Mouse (Mus musculus) adrenal gland, postnatal 25 days (tissue): Measurements from ENCODE around the gene Trp53inp2. TPM values are rescaled to one million over a fixed set of nuclear protein-coding genes. Genes with fewer than 3 reads are reported as not detected.
A peak's percentile ranks its signal among the peaks of the same experiment; 100 is the strongest.

Experiments
- DNase-seq: peaks from one replicate; pipeline ENCODE4 v3.0.0; 2021; ENCODE audit warnings: mixed read lengths
- long read RNA-seq: library from polyadenylated mRNA; stranded (forward); transcript quantifications from one replicate; pipeline ENCODE4 v2.0.0, GENCODE M21; 2021
- total RNA-seq: library from RNA; stranded (reverse); gene quantifications from 2 replicates; pipeline ENCODE4 v1.2.3, GENCODE M21; 2021

Gene Trp53inp2
- total RNA-seq = 322 and 410 TPM in 2 replicates
- long read RNA-seq, partial matches to known transcripts = 1 of 108 reads
- long read RNA-seq, other reads (novel, unspliced or antisense) = 104 of 108 reads

DNA sequence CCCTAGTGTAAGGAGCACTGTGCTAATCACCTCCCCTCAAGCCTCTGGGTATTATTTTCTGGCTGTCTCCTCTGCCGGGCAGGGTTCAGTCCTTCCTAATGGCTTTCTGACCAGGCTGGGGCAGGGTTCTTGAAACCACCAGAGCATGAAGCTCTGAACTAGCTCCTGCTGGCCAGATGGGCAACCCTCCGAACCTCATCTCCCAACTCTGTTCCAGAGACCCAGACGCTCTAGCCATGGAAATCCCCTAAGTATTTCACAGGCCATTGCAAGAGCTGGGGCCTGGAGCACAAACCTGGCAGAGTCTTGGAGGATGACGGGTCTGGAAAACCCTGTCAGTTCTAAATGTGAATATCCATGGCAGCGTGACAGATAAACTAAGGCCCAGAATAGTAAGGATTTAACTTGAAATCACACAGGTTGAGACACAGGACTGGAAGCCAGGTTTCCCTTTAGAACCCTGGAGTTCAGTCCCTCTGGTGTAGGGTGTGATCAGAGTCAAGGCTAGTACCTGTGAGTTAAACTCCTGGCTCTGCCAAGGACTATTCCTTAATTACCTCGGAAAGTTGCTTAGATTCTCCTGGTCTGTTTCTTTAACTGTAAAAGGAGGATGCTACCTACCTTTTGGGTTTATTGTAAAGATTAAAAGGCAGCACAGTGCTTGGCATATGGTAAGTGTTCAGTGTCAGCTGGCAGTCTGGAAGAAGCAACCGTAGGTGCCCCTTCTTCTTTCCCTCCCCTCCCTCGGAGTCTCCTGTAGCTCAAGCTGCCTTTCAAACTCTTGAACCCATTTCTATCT, at the start of gene Trp53inp2:
TSS of gene Trp53inp2 (plus strand) at position 799 of the 799 bp plus-strand sequence.
- DNase-seq = no peak

DNA sequence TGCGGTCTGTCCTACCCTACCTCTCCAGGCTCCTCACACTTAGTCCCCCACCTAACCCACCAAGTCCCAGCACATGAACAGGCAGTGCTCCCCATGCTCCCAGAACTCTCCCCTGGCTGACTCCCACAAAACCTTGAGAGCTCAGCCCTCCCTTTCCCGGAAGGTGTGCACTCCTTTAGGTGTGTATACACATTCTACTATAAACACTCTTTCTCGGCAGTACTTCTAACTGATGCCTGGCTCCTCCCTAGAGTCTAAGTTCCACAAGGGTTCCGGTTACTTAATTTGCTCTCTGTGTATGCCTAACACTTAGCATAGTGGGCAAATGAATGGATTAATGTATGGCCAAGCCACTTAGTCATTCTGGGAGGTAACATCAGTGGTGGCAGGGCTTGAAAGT, 49.5 kb upstream of the Trp53inp2 start:
- DNase-seq = no peak

DNA sequence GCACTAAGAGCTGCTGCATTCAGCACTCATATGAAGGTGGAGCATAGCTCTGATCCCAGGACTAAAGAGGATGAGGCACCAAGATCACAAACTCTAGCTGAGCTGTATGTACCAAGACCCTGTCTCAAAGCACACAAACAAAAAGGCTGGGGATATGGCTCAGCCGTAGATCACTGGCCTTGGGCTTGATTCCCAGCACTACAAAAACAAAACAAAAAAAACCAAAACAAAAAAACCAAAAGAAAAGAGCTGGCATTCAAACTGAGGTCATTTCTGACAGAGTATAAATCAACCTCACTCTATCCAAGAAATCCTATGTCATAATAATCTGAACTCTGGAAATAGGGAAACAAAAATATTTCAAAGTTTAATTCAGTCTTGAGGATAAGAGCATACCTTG, 47.4 kb upstream of the Trp53inp2 start:
- no peak for DNase-seq

DNA sequence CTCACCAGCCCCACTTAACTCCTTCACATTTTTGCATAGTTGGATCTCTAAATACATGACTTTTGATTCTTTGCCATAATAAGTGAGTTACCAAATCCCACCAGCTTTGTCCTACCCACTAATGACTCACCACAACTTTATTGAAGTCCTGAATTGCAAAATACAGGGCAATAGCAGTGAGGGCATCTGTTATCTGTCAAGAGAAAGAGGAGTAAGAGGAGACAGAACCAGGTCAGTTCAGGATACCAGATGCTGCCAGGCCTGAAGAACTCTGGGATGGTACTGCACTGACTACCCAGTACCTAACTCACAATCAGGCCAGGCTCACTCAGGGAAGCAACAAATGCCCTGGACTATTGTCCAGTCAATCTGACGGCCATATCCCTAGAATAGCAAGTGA, 45.6 kb upstream of the Trp53inp2 start:
- DNase-seq = no peak

DNA sequence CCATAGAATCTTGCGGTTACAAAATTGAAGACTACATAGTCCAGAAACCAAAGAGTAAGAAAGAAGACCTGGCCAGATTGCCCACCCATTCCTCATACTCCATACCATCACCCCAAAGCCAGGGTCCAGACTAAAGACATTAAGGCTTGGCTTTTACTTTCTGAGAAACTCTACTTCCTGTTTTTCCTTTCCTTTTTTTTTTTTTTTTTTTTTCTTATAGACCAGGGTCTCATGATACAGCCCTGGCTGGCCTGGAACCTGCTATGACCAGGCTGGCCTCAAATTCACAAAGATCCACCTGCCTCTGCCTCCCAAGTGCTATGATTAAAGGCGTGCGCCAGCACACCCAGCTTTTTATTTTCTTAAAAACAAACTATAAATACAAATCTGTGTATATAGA, 44.6 kb upstream of the Trp53inp2 start:
- no peak for DNase-seq

- no peak for DNase-seq
These were observed 40.7 kb upstream of the Trp53inp2 start for GRCm38 (mm10) chr2:155340166-155340565.

DNA sequence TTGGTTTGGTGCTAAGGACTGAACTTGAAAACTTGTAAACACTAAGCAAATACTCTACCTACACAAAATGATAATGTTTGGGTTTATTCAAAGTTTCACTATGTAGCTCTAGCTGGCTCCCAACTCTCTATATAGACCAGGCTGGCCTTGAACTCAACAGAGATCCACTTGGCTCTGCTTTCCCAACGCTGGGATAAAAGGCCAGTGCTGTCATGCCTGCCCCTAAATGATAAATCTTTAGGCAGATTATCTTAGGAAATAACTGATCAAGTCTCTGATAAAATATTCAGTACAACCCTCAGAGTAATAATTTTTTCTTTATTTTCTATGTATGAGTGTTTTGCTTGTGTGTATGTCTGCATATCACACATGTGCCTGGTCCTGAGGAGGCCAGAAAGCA, 34.2 kb upstream of the Trp53inp2 start:
- no peak for DNase-seq

GRCm38 (mm10) chr2:155354402-155354801, 26.5 kb upstream of the Trp53inp2 start:
- no peak for DNase-seq

- DNase-seq = peak; percentile 89
These were observed 23.8 kb upstream of the Trp53inp2 start, which contains the start of gene Pigu for GRCm38 (mm10) chr2:155356971-155357591. Gene Pigu, minus strand, starts transcription at chr2:155357430.

DNA sequence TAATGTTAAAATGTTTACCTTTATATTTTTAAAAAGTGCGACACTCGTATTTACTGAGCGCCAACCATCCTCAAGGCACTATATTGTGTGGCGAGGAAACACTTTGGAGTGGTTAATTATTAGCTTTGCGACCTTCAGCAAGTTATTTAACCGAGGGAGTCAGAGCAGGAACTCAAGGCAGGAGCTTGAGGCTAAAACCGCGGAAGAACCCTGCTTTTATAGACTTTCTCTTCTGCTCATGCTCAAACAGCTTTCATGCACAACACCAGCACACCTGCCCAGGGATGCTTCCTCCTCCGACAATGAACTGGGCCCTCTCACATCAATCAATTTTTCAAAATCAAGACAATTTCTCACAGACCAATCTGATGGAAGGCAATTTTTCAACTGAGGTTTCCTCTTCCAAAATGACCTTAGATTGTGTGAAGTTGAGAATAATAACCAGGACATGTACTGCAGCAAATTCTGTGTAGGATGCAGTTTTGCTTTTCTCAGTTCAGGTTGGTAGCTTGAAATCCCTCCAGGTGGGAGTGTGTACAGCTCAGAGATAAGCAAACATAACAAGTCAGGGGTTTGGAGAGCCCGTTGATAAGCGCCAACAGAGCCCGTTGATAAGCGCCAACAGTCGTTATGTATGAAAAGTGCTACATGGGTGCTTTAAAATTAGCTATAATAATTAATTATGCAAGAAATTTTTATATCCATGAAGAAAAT, 23.0 kb upstream of the Trp53inp2 start:
- DNase-seq = no peak

DNA sequence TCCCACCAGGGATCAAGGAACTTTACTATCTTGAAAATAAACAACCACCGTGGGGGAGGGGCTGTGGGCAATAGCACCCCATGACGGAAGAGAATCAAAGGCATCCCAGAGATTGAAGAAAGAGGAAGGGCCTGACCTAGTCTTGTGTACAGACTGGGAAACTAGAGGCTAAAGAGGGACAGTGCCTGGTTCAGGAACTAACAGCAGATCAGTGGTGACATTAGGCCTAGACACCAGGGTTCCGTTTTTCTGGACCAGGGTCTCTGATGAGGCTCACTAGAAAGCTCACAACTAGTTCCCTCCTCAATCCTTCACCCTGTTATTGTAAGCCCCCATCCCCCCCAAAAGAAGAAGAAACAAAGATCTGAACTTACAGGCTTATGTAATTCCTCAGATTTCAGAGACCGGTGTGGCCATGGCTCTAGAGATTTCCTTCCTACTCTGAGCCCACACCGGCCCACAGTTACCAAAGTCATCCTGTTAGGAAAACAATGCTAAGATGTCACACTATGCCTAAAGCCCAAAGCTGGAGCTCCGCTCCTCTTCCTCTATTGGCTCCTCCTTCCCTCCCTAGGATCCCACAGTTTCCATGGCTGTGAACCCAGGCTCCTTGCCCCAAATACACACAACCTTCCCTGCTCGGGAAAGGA, 13.1 kb upstream of the Trp53inp2 start:
- DNase-seq = no peak

GRCm38 (mm10) chr2:155369333-155369883, 11.5 kb upstream of the Trp53inp2 start:
- DNase-seq = peak; percentile 50

DNA sequence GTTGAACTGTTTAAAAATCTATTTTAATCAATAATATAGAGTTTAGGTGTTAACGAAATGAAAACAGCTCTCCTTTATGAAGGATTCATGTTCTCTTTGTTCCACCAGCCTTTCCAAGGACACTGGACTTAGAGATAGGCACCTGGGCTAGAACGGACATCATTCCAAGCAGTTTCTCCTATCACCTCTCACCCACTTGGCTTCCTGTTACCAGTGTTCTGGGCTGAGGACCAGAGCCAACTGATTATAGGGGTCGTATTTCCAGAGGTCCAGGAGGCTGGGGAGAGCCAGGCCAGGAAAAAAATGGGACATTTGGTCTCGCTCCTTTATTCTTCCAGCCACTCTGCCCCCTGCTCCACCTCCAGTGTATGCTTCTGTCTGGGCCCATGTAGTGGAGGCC, 8.4 kb upstream of the Trp53inp2 start:
- no peak for DNase-seq

DNA sequence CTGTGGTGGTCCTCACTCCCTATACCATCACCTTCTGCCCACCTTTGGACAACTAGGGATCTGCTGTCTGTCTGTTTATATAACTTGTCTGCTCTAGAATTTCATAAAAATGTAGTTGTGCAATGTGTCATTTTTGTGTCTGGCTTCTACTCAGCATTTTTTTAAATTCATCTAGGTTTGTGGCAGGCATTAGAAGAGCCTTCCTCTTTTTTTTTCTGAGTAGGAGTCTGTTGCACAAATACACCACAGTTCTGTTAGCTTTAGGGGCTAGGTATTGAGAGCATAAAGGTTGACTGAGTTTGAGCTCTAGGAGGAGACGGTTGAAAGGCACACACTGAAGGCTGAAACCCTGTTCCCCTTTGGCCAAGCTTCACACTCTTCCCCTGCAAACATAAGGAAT, 7.6 kb upstream of the Trp53inp2 start:
- DNase-seq = no peak

DNA sequence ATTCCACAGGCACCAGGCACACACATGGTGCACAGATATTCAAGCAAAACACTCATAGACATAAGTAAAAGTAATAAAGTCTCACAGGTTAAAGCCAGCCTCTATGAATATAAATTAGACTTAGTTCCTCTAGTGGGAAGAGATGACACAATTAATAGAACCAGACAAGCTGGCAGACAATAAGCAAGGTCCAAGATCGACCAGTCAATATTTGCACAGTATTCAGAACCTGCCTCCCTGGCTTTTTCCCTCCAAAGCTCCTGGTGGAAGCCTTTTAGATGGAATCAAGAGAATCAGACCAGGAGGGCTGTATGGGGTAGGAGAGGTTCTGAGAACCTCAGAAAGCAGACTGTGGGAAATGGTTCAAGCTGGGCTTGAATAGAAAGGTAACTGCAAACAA, 7.0 kb upstream of the Trp53inp2 start:
- DNase-seq = no peak

GRCm38 (mm10) chr2:155374521-155374920, 6.3 kb upstream of the Trp53inp2 start:
- DNase-seq = no peak

DNA sequence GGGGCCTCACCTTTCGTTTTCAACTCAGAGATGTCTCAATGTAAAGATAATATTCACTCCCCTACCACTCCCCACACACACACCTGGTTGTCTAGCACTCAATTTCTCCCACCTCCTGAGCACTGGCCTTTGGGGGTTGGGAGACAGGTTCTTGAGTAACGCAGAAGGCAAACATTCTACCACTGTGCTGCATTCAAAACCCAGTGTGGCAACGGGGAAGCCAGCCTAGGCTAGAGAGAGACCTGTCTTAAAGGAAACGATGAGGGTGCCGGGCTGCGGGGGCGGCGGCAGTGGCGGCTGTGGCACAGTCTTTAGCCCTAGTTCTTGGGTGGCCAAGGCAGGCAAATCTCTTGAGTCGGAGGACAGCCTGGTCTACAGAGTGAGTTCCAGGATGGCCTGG, 4.7 kb upstream of the Trp53inp2 start:
- no peak for DNase-seq

DNA sequence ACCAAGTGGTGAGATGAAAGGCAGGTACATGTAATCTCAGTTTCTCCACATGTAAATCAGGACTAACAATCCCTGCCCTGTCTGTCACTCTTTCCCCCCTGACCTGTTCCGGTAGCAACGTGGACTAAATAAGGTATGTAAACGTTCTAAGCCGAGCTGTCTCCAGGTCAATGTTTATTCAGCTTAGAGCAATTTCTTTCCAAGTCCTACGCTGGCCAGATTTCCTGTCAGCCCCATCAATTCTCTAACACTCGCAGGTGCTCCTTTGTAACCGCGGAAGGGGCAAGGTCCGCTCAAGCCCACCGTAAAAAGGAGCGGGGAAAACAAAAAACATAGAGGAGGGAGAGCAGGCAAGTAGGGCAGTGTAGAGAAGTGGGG, 190 bp downstream of the Trp53inp2 start:
- DNase-seq = no peak

DNA sequence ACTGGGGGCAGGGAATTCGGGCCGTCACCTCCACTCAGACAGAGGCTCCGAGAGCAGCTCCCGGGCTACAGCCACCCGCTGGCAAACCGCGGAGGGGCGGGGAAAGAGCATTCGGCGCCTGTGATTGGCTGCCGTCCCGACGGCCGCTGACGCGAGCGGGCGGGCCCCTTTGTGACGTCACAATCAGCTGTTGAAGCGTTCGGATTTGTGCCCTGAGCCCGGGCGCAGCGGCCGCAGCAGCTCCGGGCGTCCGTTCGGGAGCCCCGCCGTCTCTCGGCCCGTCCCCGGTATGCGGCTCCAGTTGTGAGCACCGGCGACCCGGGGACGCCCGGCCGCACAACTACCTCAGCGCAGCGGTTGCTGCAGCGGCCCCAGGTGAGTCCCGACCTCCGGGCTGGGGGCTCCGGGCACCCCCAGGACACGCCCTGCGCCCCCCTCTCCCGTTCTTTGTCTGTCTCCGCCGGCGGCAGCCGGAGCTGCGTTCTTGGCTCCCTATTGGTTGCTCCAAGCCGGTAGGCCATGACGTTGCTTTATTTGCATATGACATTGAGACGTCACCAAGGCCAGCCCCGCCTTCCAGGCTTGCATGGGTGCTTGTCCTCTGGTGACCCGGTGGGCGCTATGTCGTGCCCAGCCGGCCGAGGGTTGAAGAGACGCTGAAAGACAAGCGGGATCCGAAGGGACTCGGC, 928 bp downstream of the Trp53inp2 start:
- DNase-seq = peak; percentile 98

GRCm38 (mm10) chr2:155382332-155382700, 1.5 kb downstream of the Trp53inp2 start:
- no peak for DNase-seq

GRCm38 (mm10) chr2:155382791-155383438, 2.1 kb downstream of the Trp53inp2 start:
- peak; percentile 24 for DNase-seq
